Mouse (Mus musculus) liver, embryonic 16.5 days (tissue): ENCODE data around the gene Cc2d2a. TPM values are rescaled to one million over a fixed set of nuclear protein-coding genes. Genes with fewer than 3 reads are reported as not detected.

Experiments
- ATAC-seq: fragments of 200-750 bp; cut with Nextera tagmentation; 2 replicates; pipeline ENCODE4 v1.8.0; 2017; ENCODE audit warnings: low read depth, mild to moderate bottlenecking, moderate number of reproducible peaks, moderate library complexity
- H3K27ac ChIP-seq: fragments of 300-500 bp; sonication (generic); 2 replicates; pipeline ENCODE4 v1.5.1; 2014; ENCODE audit warnings: mild to moderate bottlenecking, low read length
- H3K27me3 ChIP-seq: fragments of 300-500 bp; sonication (generic); 2 replicates; pipeline ENCODE4 v1.6.1; 2014; ENCODE audit warnings: low read depth, low read length, mixed read lengths; ENCODE audit not compliant: control insufficient read depth, insufficient read depth
- H3K36me3 ChIP-seq: fragments of 300-500 bp; sonication (generic); 2 replicates; pipeline ENCODE4 v1.6.1; 2014; ENCODE audit warnings: mild to moderate bottlenecking; ENCODE audit not compliant: control insufficient read depth, insufficient read depth
- H3K4me1 ChIP-seq: fragments of 300-500 bp; sonication (generic); 2 replicates; pipeline ENCODE4 v1.6.1; 2014; ENCODE audit warnings: low read depth, low read length, mixed read lengths; ENCODE audit not compliant: control insufficient read depth
- H3K4me2 ChIP-seq: fragments of 300-500 bp; sonication (generic); 2 replicates; pipeline ENCODE4 v1.6.1; 2014; ENCODE audit warnings: low read depth, low read length, mixed read lengths
- H3K4me3 ChIP-seq: fragments of 300-500 bp; sonication (generic); 2 replicates; pipeline ENCODE4 v1.5.1; 2014; ENCODE audit warnings: low read depth, mild to moderate bottlenecking, low read length
- H3K9ac ChIP-seq: fragments of 300-500 bp; sonication (generic); 2 replicates; pipeline ENCODE4 v1.6.1; 2014; ENCODE audit warnings: low read depth, low read length
- H3K9me3 ChIP-seq: fragments of 300-500 bp; sonication (generic); replicated peaks from 2 replicates; pipeline ENCODE4 v1.6.1; 2016; ENCODE audit warnings: low read length; ENCODE audit not compliant: control insufficient read depth
- WGBS: fragments of 180-500 bp; shearing (Covaris S2); extraction: QIAGEN DNeasy Blood & Tissue Kit; methylation state at CpG from one replicate; pipeline ENCODE4 v1.1.7; 2014; ENCODE audit not compliant: insufficient replicate concordance; 5-methylcytosine and 5-hydroxymethylcytosine counted together
- polyA plus RNA-seq: library from polyadenylated mRNA; unstranded; fragments of >200 nt; fragmentation: Nextera tagmentation; extraction: Ambion mirVana; gene quantifications from 2 replicates; pipeline ENCODE4 v1.2.1, GENCODE M21; 2015

Gene Cc2d2a
- polyA plus RNA-seq, 1 experiment from 2014 or later = 1.3 TPM

DNA sequence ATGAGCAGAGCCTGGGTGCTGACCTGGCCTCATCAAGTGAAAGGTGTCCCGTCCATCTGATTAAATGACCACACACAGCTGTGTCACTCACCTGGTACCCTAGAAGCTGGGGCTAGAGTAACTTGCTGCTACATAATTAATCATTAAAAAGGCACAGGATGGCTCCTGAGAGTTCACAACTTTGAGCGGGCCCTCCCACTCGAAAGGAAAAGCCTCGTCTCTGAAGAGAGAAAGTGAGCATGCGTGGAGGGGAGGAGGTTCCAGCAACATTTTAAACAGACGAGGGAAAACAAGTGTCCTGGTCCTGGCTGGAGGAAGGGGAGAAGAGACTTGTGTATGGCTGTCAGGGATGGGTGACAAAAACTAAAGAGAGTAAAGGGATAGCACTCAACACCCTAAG is 1.4 kb downstream of the Cc2d2a start:
- H3K9me3 ChIP-seq = no peaks in the 10 kb centered on the region

DNA sequence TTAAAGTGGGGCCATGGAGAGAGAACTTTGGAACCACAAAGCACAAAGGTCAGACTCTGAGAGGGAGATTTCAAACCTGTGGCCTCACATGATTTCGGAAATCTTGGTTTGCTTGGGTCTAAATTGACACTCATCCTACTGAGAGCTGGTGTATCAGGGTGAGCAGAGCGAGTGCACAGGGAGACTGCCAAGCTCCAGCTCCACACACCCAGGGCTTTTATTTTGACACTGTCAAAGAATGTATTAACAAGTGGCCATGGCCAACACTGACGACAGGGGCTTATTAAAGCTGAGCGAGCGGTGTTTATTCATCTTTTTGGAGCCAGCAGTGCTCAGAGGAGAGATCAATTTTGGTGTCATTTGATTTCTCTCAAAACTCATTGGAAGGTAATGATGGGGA is 3.0 kb downstream of the Cc2d2a start:
- Histone ChIP-seq H3K27ac (no peak overlapping the region), H3K4me1 (no peaks in the 10 kb centered on the region; the same call in 1 of the 2 replicates), H3K36me3 (no peaks in the 10 kb centered on the region), H3K4me2 (no peak overlapping the region), H3K4me3 (no peak overlapping the region), H3K9me3 (no peaks in the 10 kb centered on the region), H3K9ac (no peak overlapping the region), H3K27me3 (no peaks in the 10 kb centered on the region)
- WGBS = 47% methylated on average over 5 of the region's 5 CpGs
- no peak; the same call in 1 of the 2 replicates for ATAC-seq

More for the DNA sequence above, 1.4 kb downstream of the Cc2d2a start:
- Histone ChIP-seq H3K27me3 (no peaks in the 10 kb centered on the region), H3K4me1 (no peaks in the 10 kb centered on the region; the same call in 1 of the 2 replicates), H3K36me3 (no peaks in the 10 kb centered on the region), H3K4me2 (peak overlapping the region; percentile 27; the same call in 1 of the 2 replicates), H3K9ac (no peak overlapping the region), H3K27ac (no peak overlapping the region), H3K4me3 (no peak overlapping the region)
- ATAC-seq = no peak
- WGBS = 40% methylated on average over 6 of the region's 6 CpGs

DNA sequence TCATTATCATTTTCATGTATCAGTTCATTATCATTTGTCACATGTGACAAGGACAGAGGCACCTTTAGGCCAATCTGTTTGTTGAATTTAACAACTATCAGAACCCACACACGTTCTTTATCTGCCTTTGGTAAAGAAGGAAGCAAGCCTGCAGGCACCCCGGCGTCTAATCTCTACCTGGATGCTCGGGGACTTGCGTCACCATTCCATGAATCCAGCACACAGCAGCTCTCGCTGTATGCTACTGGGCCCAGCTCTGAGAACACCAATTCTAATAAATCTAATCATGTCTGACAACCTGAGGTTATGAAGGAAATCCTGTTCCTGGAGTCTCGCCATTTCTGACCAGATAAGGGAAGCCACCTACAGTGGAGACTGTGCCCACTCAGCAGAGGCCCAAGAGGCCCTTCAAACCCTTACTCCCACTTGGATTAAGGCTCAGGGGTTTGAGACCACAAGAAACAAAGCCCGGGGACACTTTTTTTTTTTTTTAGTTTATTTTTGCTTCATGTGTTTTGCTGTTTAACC is 7.0 kb downstream of the Cc2d2a start:
- ATAC-seq = no peak
- no peak overlapping the region for H3K27ac ChIP-seq
- 15% methylated on average over 8 of the region's 8 CpGs for WGBS

DNA sequence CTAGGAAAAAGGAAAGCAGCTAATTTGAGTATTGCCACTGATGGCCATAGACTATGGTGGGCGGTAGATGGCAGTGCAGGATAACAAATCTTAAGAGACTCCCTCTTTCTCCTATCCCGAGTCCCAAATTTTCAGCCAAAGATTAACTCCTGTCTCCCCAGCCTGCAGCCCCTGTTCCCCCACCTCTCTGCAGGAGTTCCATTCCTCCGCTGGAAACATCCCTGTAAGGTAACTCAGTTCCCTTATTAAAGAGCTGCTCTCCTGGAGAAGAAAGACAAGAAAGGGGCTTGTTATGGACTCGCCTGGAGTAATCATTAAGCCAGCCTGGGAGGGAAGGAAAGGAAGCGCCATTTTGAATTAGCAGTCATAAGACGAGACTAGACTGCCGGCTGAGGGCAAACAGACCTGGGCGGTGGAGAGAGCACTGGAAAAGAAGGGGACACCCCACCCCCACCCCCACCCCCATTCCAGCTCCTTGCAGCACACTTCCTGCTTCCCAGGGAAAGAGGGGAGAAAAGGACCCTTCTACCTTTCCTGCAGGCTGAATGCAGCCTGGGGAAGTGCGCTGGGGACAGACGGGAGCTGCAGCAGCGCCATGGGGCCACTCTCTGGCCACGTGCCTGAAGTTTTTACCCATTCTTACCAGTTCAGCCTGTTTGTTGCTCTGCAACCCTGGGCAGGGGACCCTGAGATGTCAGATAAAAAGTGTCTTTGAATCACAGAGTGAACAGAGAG is 10.2 kb downstream of the Cc2d2a start:
- H3K36me3 ChIP-seq = no peaks in the 10 kb centered on the region
- no peaks in the 10 kb centered on the region for H3K9me3 ChIP-seq
- no peak overlapping the region; the same call in 1 of the 2 replicates for H3K9ac ChIP-seq
- H3K27ac ChIP-seq = no peak overlapping the region
- no peaks in the 10 kb centered on the region for H3K4me1 ChIP-seq
- peak overlapping the region; percentile 52 for H3K4me3 ChIP-seq
- 2% methylated on average over 12 of the region's 12 CpGs for WGBS
- H3K4me2 ChIP-seq = peak overlapping the region; percentile 55
- H3K27me3 ChIP-seq = no peaks in the 10 kb centered on the region
- ATAC-seq = peak; percentile 77

More for the DNA sequence above, 7.0 kb downstream of the Cc2d2a start:
- Histone ChIP-seq H3K36me3 (no peaks in the 10 kb centered on the region), H3K4me2 (no peak overlapping the region), H3K4me1 (no peaks in the 10 kb centered on the region), H3K27me3 (no peaks in the 10 kb centered on the region), H3K4me3 (no peak overlapping the region), H3K9me3 (no peaks in the 10 kb centered on the region), H3K9ac (no peak overlapping the region)

DNA sequence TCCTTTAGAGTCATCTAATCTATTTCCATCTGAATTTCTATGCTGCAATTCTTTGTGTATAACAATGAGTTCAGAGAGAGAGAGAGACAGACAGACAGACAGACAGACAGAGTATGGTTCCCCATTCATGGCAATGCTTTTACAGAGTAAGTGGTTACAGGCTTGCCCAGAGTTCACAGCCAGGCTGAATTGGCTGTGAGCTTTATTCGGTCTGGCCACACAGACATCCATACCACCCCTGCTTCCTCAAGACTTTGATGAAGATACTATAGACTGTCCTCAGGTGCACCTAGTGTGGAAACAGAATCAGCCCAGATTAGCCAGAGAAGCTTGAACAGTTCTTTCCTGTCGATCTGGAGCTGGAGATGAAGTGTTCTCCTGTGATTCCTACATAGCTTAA is 10.9 kb downstream of the Cc2d2a start:
- no peaks in the 10 kb centered on the region for H3K27me3 ChIP-seq
- no peaks in the 10 kb centered on the region for H3K36me3 ChIP-seq
- H3K9me3 ChIP-seq = no peaks in the 10 kb centered on the region
- ATAC-seq = no peak
- peak overlapping the region; percentile 55; the same call in 1 of the 2 replicates for H3K4me2 ChIP-seq
- 44% methylated on average over 2 of the region's 2 CpGs for WGBS
- no peak overlapping the region for H3K9ac ChIP-seq
- no peak overlapping the region for H3K4me3 ChIP-seq
- H3K27ac ChIP-seq = no peak overlapping the region
- H3K4me1 ChIP-seq = no peaks in the 10 kb centered on the region

DNA sequence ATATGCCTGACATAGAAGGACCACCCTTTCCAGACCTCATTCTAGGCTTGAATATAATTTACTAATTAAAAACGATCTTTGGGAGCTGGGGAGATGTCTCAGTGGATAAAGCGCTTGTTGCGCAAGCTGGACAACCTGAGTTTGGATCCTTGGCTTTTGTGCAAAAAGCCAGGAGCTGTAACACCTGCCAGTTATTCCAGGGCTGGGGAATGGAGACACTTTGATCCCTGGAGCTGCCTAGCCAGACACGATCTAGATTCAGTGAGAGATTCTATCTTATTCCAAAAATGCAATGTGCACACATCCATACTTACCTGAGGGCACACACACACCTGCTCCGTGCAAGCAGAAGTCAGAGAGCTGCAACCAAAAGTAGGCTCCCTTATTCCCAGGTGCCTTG is 23.3 kb downstream of the Cc2d2a start:
- Histone ChIP-seq H3K4me3 (no peak overlapping the region), H3K9ac (no peak overlapping the region), H3K27me3 (no peaks in the 10 kb centered on the region), H3K36me3 (no peaks in the 10 kb centered on the region), H3K27ac (no peak overlapping the region), H3K4me1 (no peaks in the 10 kb centered on the region), H3K9me3 (no peaks in the 10 kb centered on the region), H3K4me2 (no peak overlapping the region)
- WGBS = 72% methylated on average over 5 of the region's 5 CpGs
- no peak for ATAC-seq

DNA sequence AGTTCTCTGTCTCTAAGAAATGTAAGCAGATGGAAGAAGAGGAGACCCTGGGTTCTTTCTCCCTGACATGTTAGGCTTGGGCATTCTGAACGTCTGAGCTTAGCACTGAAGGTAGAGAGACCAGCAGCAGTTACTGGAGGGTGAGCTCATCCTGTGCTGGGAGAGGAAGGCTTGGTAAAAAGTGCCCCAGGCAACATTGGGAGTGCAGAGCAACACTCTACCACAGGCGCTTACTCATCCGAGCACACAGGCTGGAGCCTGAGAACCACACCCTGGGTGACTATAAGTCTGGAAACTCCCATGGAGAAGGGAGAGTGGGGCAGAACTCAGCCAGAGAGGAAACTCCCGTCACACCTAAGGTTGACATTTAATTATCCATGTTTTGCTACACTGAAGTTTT is 30.3 kb downstream of the Cc2d2a start:
- no peak overlapping the region for H3K9ac ChIP-seq
- H3K4me1 ChIP-seq = no peaks in the 10 kb centered on the region
- ATAC-seq = no peak
- no peak overlapping the region for H3K4me3 ChIP-seq
- no peaks in the 10 kb centered on the region for H3K36me3 ChIP-seq
- WGBS = 59% methylated on average over 4 of the region's 4 CpGs
- H3K4me2 ChIP-seq = no peak overlapping the region
- H3K9me3 ChIP-seq = no peaks in the 10 kb centered on the region
- H3K27ac ChIP-seq = no peak overlapping the region
- no peaks in the 10 kb centered on the region for H3K27me3 ChIP-seq

DNA sequence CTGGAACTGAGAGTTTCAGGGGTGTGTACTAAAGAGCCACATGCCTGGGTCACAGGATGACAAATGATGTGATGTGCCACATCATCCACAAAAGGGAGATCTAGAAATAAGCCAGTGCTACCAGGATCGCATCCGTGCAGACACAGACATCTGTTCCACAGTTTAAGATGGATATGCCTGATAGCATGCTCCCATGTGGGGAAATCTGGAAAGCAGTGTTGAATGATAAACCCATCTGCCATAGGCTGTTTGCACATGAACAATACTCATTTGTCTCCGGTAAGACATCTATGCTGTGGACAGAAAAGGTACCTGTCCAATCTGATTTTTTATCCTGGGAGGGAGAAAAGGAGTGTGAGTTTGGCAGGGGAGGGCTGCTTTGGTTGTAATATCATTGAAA is 35.0 kb downstream of the Cc2d2a start:
- Histone ChIP-seq H3K4me3 (no peak overlapping the region), H3K4me2 (no peak overlapping the region), H3K9ac (no peak overlapping the region), H3K9me3 (no peaks in the 10 kb centered on the region), H3K27me3 (no peaks in the 10 kb centered on the region), H3K27ac (no peak overlapping the region), H3K4me1 (no peaks in the 10 kb centered on the region), H3K36me3 (no peaks in the 10 kb centered on the region; the same call in 1 of the 2 replicates)
- WGBS = 68% methylated on average over 3 of the region's 3 CpGs
- ATAC-seq = no peak

DNA sequence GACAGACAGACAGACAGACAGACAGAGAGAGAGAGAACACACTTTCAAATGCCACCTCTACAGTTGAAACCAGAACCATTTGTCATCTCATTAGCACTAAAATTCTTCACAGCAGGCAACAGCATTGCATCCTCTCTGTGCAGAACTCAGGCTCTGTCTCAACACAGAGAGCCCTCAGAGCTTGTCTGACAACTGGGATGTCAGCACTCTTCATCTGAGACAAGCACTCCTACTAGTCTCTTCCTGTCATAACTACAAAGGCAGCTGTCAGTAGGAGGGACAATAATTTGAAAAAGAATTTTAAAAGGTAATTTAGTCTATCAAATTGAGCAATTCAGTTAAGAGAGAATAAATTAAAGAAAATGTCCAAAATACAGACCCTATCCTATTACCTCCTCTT is 37.1 kb downstream of the Cc2d2a start:
- Histone ChIP-seq H3K4me1 (no peaks in the 10 kb centered on the region), H3K9ac (no peak overlapping the region), H3K27ac (no peak overlapping the region), H3K36me3 (no peaks in the 10 kb centered on the region; the same call in 1 of the 2 replicates), H3K4me3 (no peak overlapping the region), H3K4me2 (no peak overlapping the region), H3K27me3 (no peaks in the 10 kb centered on the region), H3K9me3 (no peaks in the 10 kb centered on the region)
- ATAC-seq = no peak
